Mouse (Mus musculus): ENCODE data around the gene Zfp687. TPM values are rescaled to one million over a fixed set of nuclear protein-coding genes. Genes with fewer than 3 reads are reported as not detected.

The Zfp687 gene
- polyA plus RNA-seq, 1 experiment from 2014 or later: 16.6 TPM

DNA sequence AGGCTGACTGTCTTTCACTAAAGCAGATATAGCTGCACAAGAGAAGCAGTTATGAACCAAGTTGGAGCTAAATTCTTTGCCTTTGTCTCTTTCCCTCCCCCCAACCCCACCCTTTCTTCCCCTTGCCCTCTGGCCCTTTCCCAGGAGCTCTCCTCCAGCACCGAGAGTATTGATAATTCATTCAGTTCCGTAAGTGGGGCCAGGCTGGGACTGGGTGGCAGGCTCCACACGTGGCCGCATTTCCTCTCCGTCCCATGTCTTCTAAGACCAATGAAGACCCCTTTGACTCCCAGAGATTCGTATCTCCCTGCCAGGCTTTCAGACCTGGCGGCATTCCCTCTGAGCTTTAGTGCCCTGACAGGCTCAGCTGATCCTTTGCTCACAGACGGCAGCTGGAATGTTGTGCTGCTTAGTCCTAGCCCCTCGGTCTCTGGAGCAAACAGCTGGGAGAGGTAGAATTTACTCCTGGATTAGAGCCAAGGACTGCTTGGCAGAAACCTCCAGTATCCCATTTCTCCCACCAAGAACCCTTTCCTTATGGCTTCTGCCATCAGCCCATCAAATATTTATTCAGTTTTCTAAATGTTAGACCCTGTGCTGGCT, 26.0 kb downstream of the Zfp687 start:
- Histone ChIP-seq H3K4me1 (peaks cover 27% of the 10 kb centered on the region), H3K9ac (replicated peaks) (no peak overlapping the region), H3K4me2 (no peak overlapping the region), H3K9me3 (replicated peaks) (no peaks in the 10 kb centered on the region), H3K4me3 (replicated peaks) (no peak overlapping the region), H3K36me3 (peaks cover 43% of the 10 kb centered on the region), H3K27ac (replicated peaks) (0 out of 2 replicates have a peak overlapping the region, but pooled peaks have one; percentile 25), H3K27me3 (replicated peaks) (no peaks in the 10 kb centered on the region)
- ATAC-seq (ENCODE audit: low FRiP score): no peak
- WGBS: 59% methylated on average over 9 of the region's 9 CpGs

DNA sequence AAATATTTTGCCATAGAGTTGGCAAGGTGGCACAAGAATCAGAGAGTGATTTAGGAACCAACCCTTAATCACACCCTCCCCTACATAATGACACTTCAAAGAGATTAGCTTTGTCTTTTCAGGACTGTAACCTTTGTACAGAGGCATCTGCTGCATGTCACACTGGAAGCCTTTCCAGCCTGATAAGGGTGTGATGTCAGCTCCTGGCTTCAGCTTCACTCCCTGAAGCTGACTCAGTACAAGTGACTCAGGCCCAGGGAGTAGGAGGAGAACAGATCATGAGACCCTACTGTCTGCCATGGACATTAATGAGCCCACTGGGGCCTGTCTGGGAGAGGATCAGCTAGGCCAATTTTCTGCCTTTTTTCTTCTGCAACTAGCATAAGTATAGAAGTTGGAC, 27.7 kb downstream of the Zfp687 start:
- no peak overlapping the region for H3K4me3 ChIP-seq (replicated peaks)
- H3K27me3 ChIP-seq (replicated peaks): no peaks in the 10 kb centered on the region
- peaks cover 27% of the 10 kb centered on the region for H3K4me1 ChIP-seq
- no peaks in the 10 kb centered on the region for H3K9me3 ChIP-seq (replicated peaks)
- H3K36me3 ChIP-seq: peaks cover 35% of the 10 kb centered on the region
- H3K27ac ChIP-seq (replicated peaks): no peak overlapping the region
- H3K4me2 ChIP-seq: no peak overlapping the region
- no peak overlapping the region for H3K9ac ChIP-seq (replicated peaks)
- no peak for ATAC-seq (ENCODE audit: low FRiP score)

DNA sequence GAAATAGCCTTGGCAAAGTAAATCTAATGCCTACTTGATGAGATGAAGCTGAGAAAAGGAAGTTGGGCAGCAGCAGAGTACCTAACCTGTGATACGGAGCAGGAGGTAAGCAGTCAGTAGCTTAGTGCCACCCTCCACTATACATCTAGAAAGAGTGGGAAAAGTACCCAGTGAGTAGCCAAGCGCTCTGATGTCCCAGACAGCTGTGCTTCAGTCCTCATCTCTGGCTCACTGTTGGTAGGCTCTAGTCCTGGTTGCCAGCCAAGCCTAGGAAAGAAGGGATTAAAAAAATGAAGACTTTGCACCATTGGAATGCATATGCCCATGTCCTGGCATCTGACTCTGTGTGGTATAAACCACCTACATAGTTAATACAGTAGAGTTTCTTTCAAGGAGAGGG, 29.7 kb downstream of the Zfp687 start:
- H3K36me3 ChIP-seq: peaks cover 35% of the 10 kb centered on the region
- no peaks in the 10 kb centered on the region for H3K9me3 ChIP-seq (replicated peaks)
- 92% methylated on average over 2 of the region's 2 CpGs for WGBS
- H3K4me2 ChIP-seq: no peak overlapping the region
- no peak overlapping the region for H3K9ac ChIP-seq (replicated peaks)
- no peaks in the 10 kb centered on the region for H3K27me3 ChIP-seq (replicated peaks)
- H3K27ac ChIP-seq (replicated peaks): no peak overlapping the region
- H3K4me1 ChIP-seq: peaks cover 27% of the 10 kb centered on the region
- no peak for ATAC-seq (ENCODE audit: low FRiP score)
- no peak overlapping the region for H3K4me3 ChIP-seq (replicated peaks)

DNA sequence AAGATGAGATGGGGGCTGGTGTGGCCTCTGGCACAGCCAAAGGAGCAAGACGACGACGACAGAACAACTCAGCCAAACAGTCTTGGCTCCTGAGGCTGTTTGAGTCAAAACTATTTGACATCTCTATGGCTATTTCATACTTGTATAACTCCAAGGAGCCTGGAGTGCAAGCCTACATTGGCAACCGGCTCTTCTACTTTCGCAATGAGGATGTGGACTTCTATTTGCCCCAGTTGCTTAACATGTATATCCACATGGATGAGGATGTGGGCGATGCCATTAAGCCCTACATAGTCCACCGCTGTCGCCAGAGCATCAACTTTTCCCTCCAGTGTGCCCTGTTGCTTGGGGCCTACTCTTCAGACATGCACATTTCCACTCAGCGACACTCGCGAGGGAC, 30.9 kb downstream of the Zfp687 start:
- Histone ChIP-seq H3K27ac (replicated peaks) (no peak overlapping the region), H3K4me1 (peaks cover 23% of the 10 kb centered on the region), H3K36me3 (peaks cover 32% of the 10 kb centered on the region), H3K27me3 (replicated peaks) (no peaks in the 10 kb centered on the region), H3K4me3 (replicated peaks) (no peak overlapping the region), H3K9ac (replicated peaks) (no peak overlapping the region), H3K4me2 (no peak overlapping the region), H3K9me3 (replicated peaks) (no peaks in the 10 kb centered on the region)
- 96% methylated on average over 11 of the region's 11 CpGs for WGBS
- ATAC-seq (ENCODE audit: low FRiP score): no peak

DNA sequence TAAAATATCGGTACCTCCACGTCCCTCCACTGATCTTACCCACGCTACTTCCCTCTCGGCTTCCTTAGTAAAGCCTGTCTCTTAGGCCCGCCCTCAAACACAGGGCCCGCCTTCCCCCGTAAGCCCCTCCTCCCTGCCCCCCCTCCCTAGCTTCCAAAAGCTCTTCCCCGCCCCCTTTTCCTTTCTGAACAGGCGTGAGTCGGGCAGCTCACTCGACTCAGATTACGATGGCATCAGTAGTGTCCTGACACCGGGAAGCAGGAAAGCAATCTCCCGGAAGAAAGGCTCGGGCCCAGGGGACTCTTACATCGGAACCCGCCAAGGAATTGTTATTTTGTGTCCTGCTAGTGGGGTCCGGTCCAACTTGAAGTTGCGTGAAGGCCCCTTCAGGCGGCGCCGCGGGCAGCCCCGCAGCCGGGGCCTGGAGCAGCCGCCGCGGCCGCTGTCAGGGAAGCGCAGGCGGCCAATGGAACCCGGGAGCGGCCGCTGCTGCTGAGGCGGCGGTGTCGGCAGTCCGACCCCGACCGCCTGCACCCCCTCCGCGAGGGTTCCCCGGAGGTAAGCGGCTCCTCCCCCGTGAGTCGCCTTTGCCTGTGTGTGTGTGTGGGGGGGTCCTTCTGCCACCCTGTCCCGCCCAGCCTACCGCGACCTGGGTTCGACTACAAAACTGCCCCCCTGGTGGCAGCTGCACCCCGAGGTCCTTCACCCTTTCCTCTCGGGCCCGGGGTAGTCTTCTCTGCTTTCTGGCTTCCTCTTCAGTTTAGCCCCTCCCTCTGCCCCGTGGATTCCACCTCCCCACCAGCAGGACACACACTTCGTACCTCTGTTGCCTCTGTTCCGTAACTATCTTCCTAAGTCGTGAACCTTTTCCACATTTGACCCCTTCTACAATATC, 40.5 kb downstream of the Zfp687 start, which contains the start of gene Pi4kb:
TSS of gene Pi4kb (plus strand) at position 204 of the 895 bp plus-strand sequence.
- Histone ChIP-seq H3K27me3 (replicated peaks) (no peaks in the 10 kb centered on the region), H3K27ac (replicated peaks) (peak within 1 kb of the TSS; percentile 94), H3K4me3 (replicated peaks) (peak within 1 kb of the TSS; percentile 95), H3K36me3 (no peaks in the 10 kb centered on the region; the same call in 1 of the 2 replicates), H3K4me1 (peaks cover 32% of the 10 kb centered on the region), H3K9ac (replicated peaks) (peak within 1 kb of the TSS; percentile 99), H3K4me2 (peak within 1 kb of the TSS; percentile 76), H3K9me3 (replicated peaks) (no peaks in the 10 kb centered on the region)
- peak; percentile 96 for ATAC-seq (ENCODE audit: low FRiP score)
- under 1% methylated on average over 49 of the region's 57 CpGs for WGBS

DNA sequence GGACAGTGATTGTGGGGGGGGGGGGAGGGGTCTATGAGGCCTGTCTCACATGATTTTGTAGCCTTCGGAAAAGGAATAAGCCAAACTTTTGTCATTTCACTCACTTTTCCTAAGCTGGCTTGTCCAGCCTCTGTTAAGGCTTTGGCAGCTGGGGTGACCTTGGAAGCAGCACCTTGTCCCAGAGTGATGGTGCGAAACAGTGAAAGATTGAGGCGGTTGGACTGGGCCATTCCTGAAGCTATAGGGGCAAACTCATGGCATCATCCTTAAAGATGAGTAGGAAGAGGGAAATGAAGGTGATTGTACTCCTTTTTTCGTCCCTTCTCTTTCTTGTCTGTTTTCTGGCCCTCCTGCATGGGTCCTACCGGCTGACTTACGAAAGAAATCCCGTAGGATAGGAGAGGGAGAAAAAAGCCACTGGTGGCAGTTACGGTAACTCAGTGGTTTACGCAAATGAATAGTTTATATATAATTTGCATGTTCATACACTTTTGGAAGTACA, 41.2 kb downstream of the Zfp687 start:
- no peaks in the 10 kb centered on the region for H3K27me3 ChIP-seq (replicated peaks)
- no peaks in the 10 kb centered on the region for H3K9me3 ChIP-seq (replicated peaks)
- H3K4me2 ChIP-seq: peak overlapping the region; percentile 76
- peak; percentile 37 for ATAC-seq (ENCODE audit: low FRiP score)
- H3K9ac ChIP-seq (replicated peaks): peak overlapping the region; percentile 99
- 18% methylated on average over 9 of the region's 9 CpGs for WGBS
- H3K4me3 ChIP-seq (replicated peaks): peak overlapping the region; percentile 95
- peaks cover 32% of the 10 kb centered on the region for H3K4me1 ChIP-seq
- no peak overlapping the region; the same call in 1 of the 2 replicates for H3K27ac ChIP-seq (replicated peaks)
- H3K36me3 ChIP-seq: no peaks in the 10 kb centered on the region; the same call in 1 of the 2 replicates

DNA sequence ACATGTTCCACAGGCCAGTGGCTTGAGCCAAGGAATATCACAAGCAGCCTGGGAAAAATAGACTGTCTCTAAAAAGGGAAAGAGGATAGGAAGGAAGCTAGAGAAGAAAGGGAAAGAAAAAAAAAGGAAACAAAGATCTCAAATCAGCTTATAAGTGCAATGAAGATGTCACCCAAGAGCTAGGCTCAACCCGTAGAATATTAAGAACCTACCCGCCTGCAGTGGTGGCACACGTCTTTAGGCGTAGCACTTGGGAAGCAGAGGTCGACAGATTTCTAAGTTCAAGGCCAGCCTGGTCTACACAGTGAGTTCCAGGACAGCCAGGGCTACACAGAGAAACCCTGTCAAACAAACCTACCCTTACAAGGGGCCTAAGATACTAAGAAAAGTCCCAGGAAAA, 41.6 kb downstream of the Zfp687 start:
- no peak overlapping the region for H3K4me3 ChIP-seq (replicated peaks)
- 89% methylated on average over 5 of the region's 5 CpGs for WGBS

DNA sequence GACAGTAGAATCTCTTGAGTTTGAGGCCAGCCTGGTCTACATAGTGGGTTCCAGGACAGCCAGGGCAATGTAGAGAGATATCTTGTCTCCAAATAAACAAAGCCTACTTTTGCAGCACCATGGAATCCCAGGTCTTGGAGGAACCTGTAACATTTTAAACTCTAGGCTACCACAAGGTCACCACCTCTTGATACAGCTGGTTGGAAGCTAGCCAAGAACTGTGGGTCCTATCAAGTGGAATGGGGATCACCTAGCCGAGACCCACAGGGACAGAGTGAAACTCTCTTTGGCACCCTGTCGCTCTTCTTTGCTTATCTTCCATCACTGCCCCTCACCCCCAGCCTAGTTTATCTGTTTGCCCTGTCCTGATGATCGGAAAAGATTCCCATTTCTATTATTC, 42.7 kb downstream of the Zfp687 start:
- H3K27me3 ChIP-seq (replicated peaks): no peaks in the 10 kb centered on the region
- no peak for ATAC-seq (ENCODE audit: low FRiP score)
- no peaks in the 10 kb centered on the region for H3K9me3 ChIP-seq (replicated peaks)
- no peak overlapping the region for H3K9ac ChIP-seq (replicated peaks)
- no peak overlapping the region for H3K4me3 ChIP-seq (replicated peaks)
- no peak overlapping the region for H3K4me2 ChIP-seq
- H3K4me1 ChIP-seq: peaks cover 29% of the 10 kb centered on the region
- WGBS: 89% methylated on average over 3 of the region's 3 CpGs
- H3K36me3 ChIP-seq: no peaks in the 10 kb centered on the region; the same call in 1 of the 2 replicates
- no peak overlapping the region for H3K27ac ChIP-seq (replicated peaks)

More for the DNA sequence above, 41.6 kb downstream of the Zfp687 start:
- no peak for ATAC-seq (ENCODE audit: low FRiP score)
- H3K27ac ChIP-seq (replicated peaks): no peak overlapping the region
- no peaks in the 10 kb centered on the region for H3K27me3 ChIP-seq (replicated peaks)
- H3K9me3 ChIP-seq (replicated peaks): no peaks in the 10 kb centered on the region
- H3K9ac ChIP-seq (replicated peaks): no peak overlapping the region
- H3K4me2 ChIP-seq: peak overlapping the region; percentile 76
- no peaks in the 10 kb centered on the region; the same call in 1 of the 2 replicates for H3K36me3 ChIP-seq
- peaks cover 32% of the 10 kb centered on the region for H3K4me1 ChIP-seq

DNA sequence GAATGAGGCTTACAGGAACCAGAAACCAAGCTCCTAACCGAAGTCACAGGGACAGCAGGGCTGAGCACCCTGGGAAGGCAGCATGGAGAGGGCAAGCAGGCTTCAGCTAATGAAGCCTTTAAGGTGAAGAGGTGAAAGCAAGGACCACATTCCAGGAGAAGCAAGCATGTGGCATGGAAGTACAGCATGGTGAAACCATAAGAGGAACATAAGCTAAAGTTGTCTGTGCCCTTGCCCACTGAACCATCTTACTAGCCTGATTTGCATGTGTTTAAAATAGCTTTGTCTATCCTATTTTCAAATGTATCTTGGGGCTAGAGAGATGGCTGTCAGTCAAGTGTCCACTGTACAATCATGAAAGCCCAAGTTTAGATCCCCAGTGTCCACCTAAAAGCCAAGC, 49.4 kb downstream of the Zfp687 start:
- Histone ChIP-seq H3K27me3 (replicated peaks) (no peaks in the 10 kb centered on the region), H3K4me1 (no peaks in the 10 kb centered on the region), H3K4me2 (no peak overlapping the region), H3K4me3 (replicated peaks) (no peak overlapping the region), H3K9me3 (replicated peaks) (no peaks in the 10 kb centered on the region), H3K9ac (replicated peaks) (no peak overlapping the region), H3K27ac (replicated peaks) (no peak overlapping the region), H3K36me3 (no peaks in the 10 kb centered on the region)
- 86% methylated on average over 1 of the region's 1 CpGs for WGBS
- ATAC-seq (ENCODE audit: low FRiP score): no peak

DNA sequence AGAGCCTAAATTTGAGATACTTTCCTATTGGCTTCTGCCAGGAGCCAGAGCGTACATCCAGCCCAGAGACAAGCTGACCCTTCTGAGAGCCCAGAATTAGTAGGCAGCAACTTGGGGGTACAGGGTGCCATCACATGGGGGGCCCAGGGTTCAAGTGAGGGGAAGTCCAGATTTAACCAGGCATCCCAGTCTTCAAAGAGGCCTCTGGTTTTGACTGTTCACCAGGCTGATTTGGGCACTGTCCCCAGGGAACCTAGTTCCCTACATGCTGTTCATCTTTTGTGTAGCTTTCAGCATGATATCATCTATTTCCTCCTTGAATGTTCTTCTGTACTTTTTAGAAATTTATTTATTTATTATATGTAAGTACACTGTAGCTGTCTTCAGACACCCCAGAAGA, 50.3 kb downstream of the Zfp687 start:
- Histone ChIP-seq H3K9me3 (replicated peaks) (no peaks in the 10 kb centered on the region), H3K36me3 (no peaks in the 10 kb centered on the region), H3K4me1 (peaks cover 4% of the 10 kb centered on the region; the same call in 1 of the 2 replicates), H3K4me3 (replicated peaks) (no peak overlapping the region), H3K9ac (replicated peaks) (no peak overlapping the region), H3K4me2 (no peak overlapping the region), H3K27me3 (replicated peaks) (no peaks in the 10 kb centered on the region), H3K27ac (replicated peaks) (no peak overlapping the region)
- WGBS: 100% methylated on average over 1 of the region's 1 CpGs
- ATAC-seq (ENCODE audit: low FRiP score): no peak

DNA sequence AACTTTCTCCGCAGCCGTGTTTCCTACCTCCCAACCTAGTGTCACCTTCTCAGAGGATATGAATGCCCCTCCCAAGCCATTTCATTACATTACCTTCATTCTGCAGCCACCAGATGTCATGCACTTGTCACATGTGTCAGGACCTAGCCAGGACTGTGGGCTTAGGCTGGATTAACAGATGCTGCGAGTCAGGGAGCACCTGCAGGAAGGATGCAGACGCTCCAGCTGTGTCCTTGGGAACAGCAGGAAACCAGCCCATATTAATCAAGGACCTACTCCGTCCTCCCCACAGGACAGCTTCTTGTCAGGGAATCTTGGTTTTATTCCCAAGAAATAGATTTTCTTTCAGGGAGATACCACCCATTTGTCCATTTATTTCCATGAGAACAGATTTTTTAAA, 54.9 kb downstream of the Zfp687 start:
- H3K36me3 ChIP-seq: peaks cover 39% of the 10 kb centered on the region
- no peak overlapping the region for H3K27ac ChIP-seq (replicated peaks)
- no peaks in the 10 kb centered on the region for H3K27me3 ChIP-seq (replicated peaks)
- no peak overlapping the region for H3K9ac ChIP-seq (replicated peaks)
- no peak overlapping the region for H3K4me2 ChIP-seq
- ATAC-seq (ENCODE audit: low FRiP score): no peak
- H3K4me1 ChIP-seq: peaks cover 22% of the 10 kb centered on the region
- no peaks in the 10 kb centered on the region for H3K9me3 ChIP-seq (replicated peaks)
- 59% methylated on average over 5 of the region's 5 CpGs for whole genome bisulfite sequencing
- H3K4me3 ChIP-seq (replicated peaks): no peak overlapping the region

DNA sequence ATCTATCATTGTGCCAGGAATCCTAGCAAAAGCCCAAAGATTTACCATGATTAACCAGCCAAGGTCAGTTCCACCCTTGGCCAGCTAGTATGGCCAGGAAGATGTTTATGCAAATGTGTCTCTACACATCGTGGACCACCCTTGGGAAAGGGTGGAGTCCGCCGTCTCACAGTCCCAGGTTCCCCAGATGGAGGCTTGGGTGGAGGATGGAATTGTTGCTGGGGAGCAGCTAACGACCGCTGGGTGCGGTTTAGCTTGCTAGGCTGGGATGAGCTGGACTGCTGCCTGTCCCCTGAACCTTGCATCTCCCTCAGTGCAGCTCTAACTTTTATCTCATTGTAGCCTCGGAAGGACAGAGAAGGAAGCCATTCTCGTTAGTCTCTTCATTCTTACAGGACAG, 55.4 kb downstream of the Zfp687 start:
- Histone ChIP-seq H3K4me3 (replicated peaks) (no peak overlapping the region), H3K36me3 (peaks cover 39% of the 10 kb centered on the region), H3K9ac (replicated peaks) (no peak overlapping the region), H3K4me2 (no peak overlapping the region), H3K27me3 (replicated peaks) (no peaks in the 10 kb centered on the region), H3K27ac (replicated peaks) (no peak overlapping the region), H3K9me3 (replicated peaks) (no peaks in the 10 kb centered on the region), H3K4me1 (peaks cover 27% of the 10 kb centered on the region)
- WGBS: 47% methylated on average over 8 of the region's 8 CpGs
- ATAC-seq (ENCODE audit: low FRiP score): no peak

All from neural tube, embryonic 15.5 days (tissue).